Mouse (Mus musculus): ENCODE results near the gene Lpar2. TPM values are rescaled to one million over a fixed set of nuclear protein-coding genes. Genes with fewer than 3 reads are reported as not detected.

Gene Lpar2
- total RNA-seq, 2 experiments from 2014 or later, result 0.42 TPM; not detected in 1

- ATAC-seq (replicated peaks; ENCODE audit: low FRiP score, poor library complexity, severe bottlenecking), result no peak
Observed at GRCm38 (mm10) chr8:69861251-69861650, 39.0 kb downstream of the Lpar2 start.

GRCm38 (mm10) chr8:69863387-69864020 lies 41.3 kb downstream of the Lpar2 start:
- peak; percentile 37; the same call in 1 of the 2 replicates for ATAC-seq (replicated peaks; ENCODE audit: low FRiP score, poor library complexity, severe bottlenecking)

- peak; percentile 80 for ATAC-seq (replicated peaks; ENCODE audit: low FRiP score, poor library complexity, severe bottlenecking)
Observed at GRCm38 (mm10) chr8:69864180-69864579, 42.0 kb downstream of the Lpar2 start.

DNA sequence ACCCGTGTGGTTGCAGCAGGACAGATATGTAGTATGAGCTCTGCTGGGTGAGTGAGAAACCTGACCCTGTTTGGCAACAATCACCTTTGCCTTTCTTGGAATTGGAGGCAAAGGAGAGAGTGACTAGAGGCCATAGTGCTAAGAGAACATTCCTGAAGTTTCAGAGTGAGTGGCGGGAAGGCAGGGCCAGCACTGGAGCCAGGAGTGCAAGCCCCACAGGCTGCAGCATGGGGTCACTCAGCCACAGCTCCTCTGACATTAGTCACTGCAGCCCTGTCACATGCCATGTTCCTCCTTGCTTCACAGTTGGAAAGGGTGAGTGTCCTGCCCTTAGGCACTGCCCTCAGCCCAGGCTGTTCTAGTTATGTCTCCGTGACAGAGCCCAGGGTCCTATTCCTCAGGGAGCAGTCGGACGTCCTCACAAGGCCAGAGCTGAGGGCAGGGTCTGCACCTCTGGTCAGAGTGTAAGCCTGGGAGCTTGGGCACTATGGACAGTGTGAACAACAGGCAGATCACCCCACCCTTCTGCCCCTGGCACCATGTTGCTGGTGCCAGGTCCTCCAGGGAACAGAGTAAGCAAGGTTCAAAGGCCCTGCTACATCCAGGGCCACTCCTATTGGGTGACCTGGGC lies 45.6 kb downstream of the Lpar2 start:
- no peak for ATAC-seq (replicated peaks; ENCODE audit: low FRiP score, poor library complexity, severe bottlenecking)

DNA sequence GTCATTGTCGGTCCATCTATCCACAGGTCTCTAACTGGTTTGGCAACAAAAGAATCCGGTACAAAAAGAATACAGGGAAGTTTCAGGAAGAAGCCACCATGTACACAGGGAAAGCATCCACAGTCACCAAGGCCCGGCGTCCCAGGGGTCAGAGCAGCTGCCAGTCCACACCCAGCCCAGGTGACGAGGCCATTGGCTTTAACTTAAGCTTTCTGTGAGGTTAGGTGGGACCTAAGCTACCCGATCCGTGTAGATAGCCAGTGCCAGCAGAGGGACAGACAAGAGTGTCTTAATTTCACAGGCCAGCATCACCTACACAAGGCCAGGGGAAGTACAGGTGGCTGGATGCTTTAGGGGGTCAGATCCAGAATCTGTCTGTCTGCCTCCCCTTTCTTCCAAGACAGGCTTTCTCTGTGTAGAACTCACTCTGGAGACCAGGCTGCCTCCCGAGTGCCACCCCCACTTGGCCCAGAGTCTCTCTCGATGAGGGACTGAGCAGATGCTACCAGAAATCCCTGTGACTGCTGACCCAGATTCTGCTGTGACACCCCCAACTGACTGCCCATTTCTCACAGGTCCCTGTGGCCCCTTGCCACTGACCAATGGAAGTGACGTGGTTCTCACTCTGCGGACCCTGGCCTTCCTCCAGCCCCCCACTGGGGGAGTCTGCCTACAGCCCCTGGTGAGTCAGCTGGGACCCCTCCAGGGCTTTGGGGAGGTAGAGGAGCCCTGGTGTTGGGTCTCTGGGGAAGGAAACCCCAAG lies 48.0 kb downstream of the Lpar2 start:
- no peak for ATAC-seq (replicated peaks; ENCODE audit: low FRiP score, poor library complexity, severe bottlenecking)

GRCm38 (mm10) chr8:69870907-69871306 lies 48.7 kb downstream of the Lpar2 start:
- ATAC-seq (replicated peaks; ENCODE audit: low FRiP score, poor library complexity, severe bottlenecking), result no peak

- ATAC-seq (replicated peaks; ENCODE audit: low FRiP score, poor library complexity, severe bottlenecking), result peak; percentile 49; the same call in 1 of the 2 replicates
Observed at GRCm38 (mm10) chr8:69874155-69874554, 51.9 kb downstream of the Lpar2 start.

GRCm38 (mm10) chr8:69874654-69875053 lies 52.4 kb downstream of the Lpar2 start:
- no peak for ATAC-seq (replicated peaks; ENCODE audit: low FRiP score, poor library complexity, severe bottlenecking)

- ATAC-seq (replicated peaks; ENCODE audit: low FRiP score, poor library complexity, severe bottlenecking), result no peak
Observed at GRCm38 (mm10) chr8:69876097-69876496, 53.9 kb downstream of the Lpar2 start.

DNA sequence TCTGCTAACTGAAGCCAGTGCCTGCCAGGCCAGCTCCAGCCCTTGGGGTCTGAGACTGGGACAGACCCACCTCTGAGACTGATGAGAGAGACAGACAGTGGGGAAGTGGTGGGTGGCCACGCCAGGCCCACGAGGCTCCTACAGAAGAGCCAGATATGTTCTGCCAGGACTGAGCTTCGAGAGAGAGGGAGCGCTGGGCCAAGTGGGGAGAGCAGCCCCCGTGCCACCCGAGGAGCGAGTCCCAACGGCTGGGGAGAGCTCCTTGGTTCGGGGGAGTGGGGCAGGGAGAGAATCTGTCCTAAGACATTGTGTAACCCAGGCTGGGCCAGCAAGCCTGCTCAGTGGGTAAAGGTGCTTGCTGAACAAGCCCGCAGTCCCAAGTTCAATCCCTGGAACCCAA lies 54.7 kb downstream of the Lpar2 start:
- no peak for ATAC-seq (replicated peaks; ENCODE audit: low FRiP score, poor library complexity, severe bottlenecking)

- ATAC-seq (replicated peaks; ENCODE audit: low FRiP score, poor library complexity, severe bottlenecking), result no peak
Observed at GRCm38 (mm10) chr8:69877396-69877795, 55.2 kb downstream of the Lpar2 start.

GRCm38 (mm10) chr8:69877992-69878391 lies 55.8 kb downstream of the Lpar2 start:
- no peak for ATAC-seq (replicated peaks; ENCODE audit: low FRiP score, poor library complexity, severe bottlenecking)

DNA sequence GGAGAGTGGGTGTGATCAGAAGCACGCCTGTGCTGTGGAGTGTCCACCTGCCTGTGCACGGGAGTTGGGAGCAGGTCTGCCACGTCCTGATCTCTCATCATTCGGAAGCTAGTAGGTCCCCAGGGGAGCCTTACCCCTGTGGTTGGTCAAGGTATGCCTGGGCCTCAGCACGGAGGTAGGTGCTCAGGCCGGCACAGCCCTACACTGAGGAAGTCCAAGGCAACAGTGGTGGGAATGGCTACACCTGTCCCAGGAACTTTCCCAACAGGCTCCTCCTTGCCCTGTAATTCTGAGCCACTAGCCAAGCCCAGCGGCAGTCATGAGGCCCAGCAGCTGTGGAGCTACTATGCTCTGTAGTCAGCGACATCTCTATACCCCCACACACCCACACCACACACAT lies 57.4 kb downstream of the Lpar2 start:
- ATAC-seq (replicated peaks; ENCODE audit: low FRiP score, poor library complexity, severe bottlenecking), result no peak

Other genes starting within 250 kb of the Lpar2 start
- 10.8 and 10.9 TPM in 2 replicates for gene Zfp868, start 196.9 kb upstream of the Lpar2 start, total RNA-seq (2015; ENCODE audit: low replicate concordance)
- gene Zfp868, start 196.9 kb upstream of the Lpar2 start, total RNA-seq (2017; ENCODE audit: low replicate concordance), result 21.5 and 24.0 TPM in 2 replicates
- gene Zfp964, start 167.9 kb upstream of the Lpar2 start, total RNA-seq (2015; ENCODE audit: low replicate concordance), result not detected in 2 replicates
- not detected in 2 replicates for gene Zfp964, start 167.9 kb upstream of the Lpar2 start, total RNA-seq (2017; ENCODE audit: low replicate concordance)
- 14.1 and 14.3 TPM in 2 replicates for gene Zfp869, start 111.7 kb upstream of the Lpar2 start, total RNA-seq (2015; ENCODE audit: low replicate concordance)
- gene Zfp869, start 111.7 kb upstream of the Lpar2 start, total RNA-seq (2017; ENCODE audit: low replicate concordance), result 6.6 and 24.6 TPM in 2 replicates
- gene Zfp963, start 72.5 kb upstream of the Lpar2 start, total RNA-seq (2015; ENCODE audit: low replicate concordance), result 3.4 and 16.6 TPM in 2 replicates
- gene Zfp963, start 72.5 kb upstream of the Lpar2 start, total RNA-seq (2017; ENCODE audit: low replicate concordance), result 7.1 and 8.5 TPM in 2 replicates
- gene Gm20422, start 47.5 kb upstream of the Lpar2 start, total RNA-seq (2015; ENCODE audit: low replicate concordance), result not detected in 2 replicates
- not detected in 2 replicates for gene Gm20422, start 47.5 kb upstream of the Lpar2 start, total RNA-seq (2017; ENCODE audit: low replicate concordance)
- 7.9 and 12.6 TPM in 2 replicates for gene Atp13a1, start 31.3 kb upstream of the Lpar2 start, total RNA-seq (2015; ENCODE audit: low replicate concordance)
- 12.3 and 13.7 TPM in 2 replicates for gene Atp13a1, start 31.3 kb upstream of the Lpar2 start, total RNA-seq (2017; ENCODE audit: low replicate concordance)
- 21.3 and 37.3 TPM in 2 replicates for gene Zfp866, start 31.3 kb upstream of the Lpar2 start, total RNA-seq (2015; ENCODE audit: low replicate concordance)
- gene Zfp866, start 31.3 kb upstream of the Lpar2 start, total RNA-seq (2017; ENCODE audit: low replicate concordance), result 37.1 and 60.5 TPM in 2 replicates
- 8.4 and 24.1 TPM in 2 replicates for gene Gmip, start 13.8 kb upstream of the Lpar2 start, total RNA-seq (2015; ENCODE audit: low replicate concordance)
- 5.5 and 16.6 TPM in 2 replicates for gene Gmip, start 13.8 kb upstream of the Lpar2 start, total RNA-seq (2017; ENCODE audit: low replicate concordance)
- 4.2 TPM in 1 of 2 replicates, not detected in the other for gene Pbx4, start 10.1 kb downstream of the Lpar2 start, total RNA-seq (2015; ENCODE audit: low replicate concordance)
- gene Pbx4, start 10.1 kb downstream of the Lpar2 start, total RNA-seq (2017; ENCODE audit: low replicate concordance), result 2.1 and 8.2 TPM in 2 replicates
- not detected in 2 replicates for gene Cilp2, start 65.3 kb downstream of the Lpar2 start, total RNA-seq (2015; ENCODE audit: low replicate concordance)
- not detected in 2 replicates for gene Cilp2, start 65.3 kb downstream of the Lpar2 start, total RNA-seq (2017; ENCODE audit: low replicate concordance)
- gene Tssk6, start 79.8 kb downstream of the Lpar2 start, total RNA-seq (2015; ENCODE audit: low replicate concordance), result not detected in 2 replicates
- gene Tssk6, start 79.8 kb downstream of the Lpar2 start, total RNA-seq (2017; ENCODE audit: low replicate concordance), result not detected in 2 replicates
- 20.5 and 29.6 TPM in 2 replicates for gene Ndufa13, start 80.1 kb downstream of the Lpar2 start, total RNA-seq (2015; ENCODE audit: low replicate concordance)
- 29.0 and 40.8 TPM in 2 replicates for gene Ndufa13, start 80.1 kb downstream of the Lpar2 start, total RNA-seq (2017; ENCODE audit: low replicate concordance)
- gene Yjefn3, start 80.3 kb downstream of the Lpar2 start, total RNA-seq (2015; ENCODE audit: low replicate concordance), result not detected in 2 replicates
- gene Yjefn3, start 80.3 kb downstream of the Lpar2 start, total RNA-seq (2017; ENCODE audit: low replicate concordance), result not detected in 2 replicates
- 42.8 and 46.9 TPM in 2 replicates for gene Gatad2a, start 174.0 kb downstream of the Lpar2 start, total RNA-seq (2015; ENCODE audit: low replicate concordance)
- gene Gatad2a, start 174.0 kb downstream of the Lpar2 start, total RNA-seq (2017; ENCODE audit: low replicate concordance), result 47.5 and 48.0 TPM in 2 replicates
- 27.2 and 35.3 TPM in 2 replicates for gene Mau2, start 220.3 kb downstream of the Lpar2 start, total RNA-seq (2015; ENCODE audit: low replicate concordance)
- 39.1 and 39.2 TPM in 2 replicates for gene Mau2, start 220.3 kb downstream of the Lpar2 start, total RNA-seq (2017; ENCODE audit: low replicate concordance)
- gene Sugp1, start 220.4 kb downstream of the Lpar2 start, total RNA-seq (2015; ENCODE audit: low replicate concordance), result 15.9 and 20.1 TPM in 2 replicates
- gene Sugp1, start 220.4 kb downstream of the Lpar2 start, total RNA-seq (2017; ENCODE audit: low replicate concordance), result 21.0 and 24.9 TPM in 2 replicates

Data from erythroid progenitor cell, adult 5-6 weeks (primary cell).